Mouse (Mus musculus) heart, adult 2 months (tissue): ENCODE results near the gene Tcaf3. TPM values are rescaled to one million over a fixed set of nuclear protein-coding genes. Genes with fewer than 3 reads are reported as not detected.

Experiments
- DNase-seq, 2 experiments: peaks; one replicate each; pipeline ENCODE4 v3.0.0; 2021
- H3K27ac ChIP-seq: fragments of 200-600 bp; 2 replicates; pipeline ENCODE4 v1.8.1; 2022
- H3K27me3 ChIP-seq: fragments of 200-500 bp; 2 replicates; pipeline ENCODE4 v1.6.1; 2012; ENCODE audit warnings: mild to moderate bottlenecking, low read length, inconsistent platforms, mixed read lengths; ENCODE audit not compliant: control insufficient read depth, insufficient read depth
- H3K36me3 ChIP-seq: fragments of 200-500 bp; 2 replicates; pipeline ENCODE4 v1.6.1; 2012; ENCODE audit warnings: low read length, inconsistent platforms; ENCODE audit not compliant: control insufficient read depth, insufficient read depth
- H3K4me1 ChIP-seq: fragments of 200-500 bp; 2 replicates; pipeline ENCODE4 v1.6.1; 2011; ENCODE audit warnings: low read length; ENCODE audit not compliant: control insufficient read depth, insufficient read depth
- H3K4me3 ChIP-seq: fragments of 200-600 bp; 2 replicates; pipeline ENCODE4 v1.8.1; 2022
- H3K79me2 ChIP-seq: fragments of 200-500 bp; replicated peaks from 2 replicates; pipeline ENCODE4 v1.6.1; 2012; ENCODE audit warnings: mild to moderate bottlenecking, inconsistent platforms, low read length, moderate library complexity, mixed read lengths; ENCODE audit not compliant: control insufficient read depth, insufficient read depth
- H3K9ac ChIP-seq: fragments of 200-500 bp; 2 replicates; pipeline ENCODE4 v1.6.1; 2012; ENCODE audit warnings: low read depth, mild to moderate bottlenecking, control low read depth, inconsistent platforms, low read length, mixed read lengths
- CTCF ChIP-seq: fragments of 200-600 bp; IDR thresholded peaks from 2 replicates; pipeline ENCODE4 v1.8.1; 2022; ENCODE audit warnings: antibody characterized with exemption, mild to moderate bottlenecking, moderate library complexity
- EP300 ChIP-seq: fragments of 200-500 bp; IDR thresholded peaks from 2 replicates; pipeline ENCODE4 v1.6.1; 2011; ENCODE audit warnings: low read depth, low read length, control low read depth; ENCODE audit not compliant: insufficient read depth
- POLR2A ChIP-seq: fragments of 200-500 bp; IDR thresholded peaks from 2 replicates; pipeline ENCODE4 v1.6.1; 2011; ENCODE audit warnings: mild to moderate bottlenecking, low read depth, low read length, control low read depth; ENCODE audit not compliant: insufficient read depth
- whole genome bisulfite sequencing: fragments of 180-500 bp; shearing (Covaris S2); methylation state at CpG from one replicate; pipeline ENCODE4 v1.1.7; 2018; 5-methylcytosine and 5-hydroxymethylcytosine counted together
- intact Hi-C: fragments of 180-260 bp; cut with DNase I; formaldehyde crosslinking; loops from one replicate; pipeline ENCODE4 v1.15.1; 2025
- polyA plus RNA-seq: library from polyadenylated mRNA; depleted of rRNA; stranded (reverse); fragments of >200 nt; gene quantifications from 2 replicates; pipeline ENCODE4 v1.2.3, GENCODE M21; 2012; rRNA removed
- total RNA-seq, 2 experiments: library from RNA; stranded (reverse); gene quantifications; 2 replicates each; pipeline ENCODE4 v1.2.3; 2021

Tcaf3 gene
- total and polyA plus RNA-seq, 3 experiments, result not detected

DNA sequence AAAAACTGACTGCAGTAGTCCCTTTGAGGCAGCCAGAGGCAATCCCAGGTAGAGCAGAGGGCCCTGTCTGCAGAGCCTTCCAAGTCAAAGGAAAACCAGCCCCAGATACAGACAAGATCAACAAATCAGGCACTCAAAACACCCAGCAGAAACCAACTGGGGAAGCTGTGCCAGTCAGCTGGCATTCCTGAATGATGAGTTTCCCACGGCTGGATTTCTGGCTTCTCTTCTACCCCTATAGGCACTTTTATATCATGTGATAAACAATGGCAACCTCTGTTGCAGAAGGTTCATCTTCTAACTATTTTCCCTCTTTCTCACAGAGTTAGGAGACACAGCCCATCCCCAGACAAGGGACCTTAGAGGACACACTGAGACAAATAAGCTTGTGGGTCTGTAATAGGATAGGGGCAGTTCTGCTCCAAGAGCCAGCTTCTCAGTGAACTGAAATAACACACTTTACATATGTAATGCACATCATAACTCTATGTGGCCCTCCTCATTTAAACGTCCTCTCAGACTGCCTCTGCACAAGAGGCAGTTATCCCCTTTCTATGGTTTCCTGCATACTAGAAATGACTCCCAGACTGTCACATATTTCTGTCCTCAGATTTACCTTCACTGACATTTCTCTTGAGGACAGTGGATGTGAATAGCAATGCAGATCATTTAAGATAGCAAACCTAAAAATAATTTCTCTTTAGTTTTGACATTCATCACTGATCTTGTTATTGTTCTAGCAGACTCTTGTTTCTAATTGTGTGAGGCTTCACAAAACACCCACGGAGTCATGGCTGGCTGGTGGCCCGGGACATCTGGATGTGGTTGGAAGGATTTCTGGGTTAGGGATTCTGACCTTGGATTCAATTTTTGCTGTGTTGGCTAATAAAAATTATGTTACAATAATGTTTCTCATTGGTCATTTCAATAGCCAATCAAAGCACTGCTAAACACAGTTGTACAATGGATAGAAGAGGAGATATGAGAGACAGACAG, 55.2 kb downstream of the Tcaf3 start:
- DNase-seq, result peak; percentile 72 to 78
- H3K27me3 ChIP-seq, result no peaks in the 10 kb centered on the region
- peaks cover 6% of the 10 kb centered on the region for H3K36me3 ChIP-seq
- 22% methylated on average over 4 of the region's 4 CpGs for WGBS
- no peak overlapping the region for H3K9ac ChIP-seq
- H3K27ac ChIP-seq, result peak overlapping the region; percentile 40
- no peaks in the 10 kb centered on the region for H3K79me2 ChIP-seq
- TF ChIP-seq CTCF (no peak), POLR2A (no peak), EP300 (no peak; the same call in 1 of the 2 replicates)
- intact Hi-C loops, result loop anchor here (5.0 kb wide), 1 partner anchor 190 kb away; no protein-coding TSS in a partner anchor
- no peak overlapping the region for H3K4me3 ChIP-seq
- peaks cover 7% of the 10 kb centered on the region for H3K4me1 ChIP-seq

DNA sequence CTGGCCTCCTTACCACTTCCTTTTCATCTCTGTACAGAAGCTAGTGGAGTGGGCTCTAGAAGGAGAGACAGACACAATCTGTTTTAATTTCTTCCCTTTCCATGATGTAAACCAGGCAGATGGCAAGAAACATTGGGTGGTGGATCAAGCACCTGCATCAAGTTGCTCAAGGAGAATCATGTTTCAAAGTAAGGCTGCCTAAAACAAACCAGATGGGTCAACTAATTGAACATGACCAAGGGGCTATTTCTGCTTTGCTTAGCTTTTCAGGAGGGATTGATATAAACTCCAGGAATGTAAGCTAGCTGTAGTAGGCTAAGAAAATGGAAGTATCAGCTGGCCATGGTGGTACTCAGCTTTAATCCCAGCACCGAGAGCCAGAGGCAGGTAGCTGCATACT, 56.8 kb downstream of the Tcaf3 start:
- peaks cover 6% of the 10 kb centered on the region for H3K36me3 ChIP-seq
- no peak overlapping the region for H3K9ac ChIP-seq
- no peaks in the 10 kb centered on the region for H3K79me2 ChIP-seq
- WGBS, result 95% methylated on average over 1 of the region's 1 CpGs
- DNase-seq, result no peak
- no peaks in the 10 kb centered on the region for H3K27me3 ChIP-seq
- no peak for TF ChIP-seq POLR2A
- TF ChIP-seq CTCF, result no peak
- no peak overlapping the region for H3K4me3 ChIP-seq
- H3K27ac ChIP-seq, result no peak overlapping the region
- peaks cover 6% of the 10 kb centered on the region; the same call in 1 of the 2 replicates for H3K4me1 ChIP-seq
- intact Hi-C loops, result loop anchor here (5.0 kb wide), 1 partner anchor 188 kb away; no protein-coding TSS in a partner anchor

DNA sequence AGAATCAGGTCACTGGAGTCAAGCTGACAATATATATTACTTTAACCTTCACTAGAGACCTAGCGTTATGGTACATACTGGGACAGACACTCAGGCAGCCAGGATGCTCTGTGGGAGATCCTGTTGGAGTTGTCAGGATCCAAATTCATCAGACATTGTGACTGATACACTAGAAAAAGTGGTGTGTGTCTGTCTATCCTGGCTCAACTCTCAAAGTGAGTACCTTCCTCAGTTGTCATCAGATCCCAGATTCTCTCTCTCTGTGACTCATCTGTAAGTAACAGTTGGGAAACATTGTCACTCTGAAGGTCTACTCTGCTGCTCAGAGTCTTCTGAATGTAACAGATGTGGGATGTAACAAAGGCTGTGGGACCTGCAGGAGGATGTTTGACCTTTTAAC, 57.8 kb downstream of the Tcaf3 start:
- Histone ChIP-seq H3K4me1 (peaks cover 6% of the 10 kb centered on the region; the same call in 1 of the 2 replicates), H3K79me2 (no peaks in the 10 kb centered on the region), H3K27me3 (no peaks in the 10 kb centered on the region), H3K9ac (no peak overlapping the region), H3K27ac (no peak overlapping the region), H3K36me3 (peaks cover 4% of the 10 kb centered on the region), H3K4me3 (no peak overlapping the region)
- DNase-seq, result no peak
- 87% methylated on average over 1 of the region's 1 CpGs for WGBS
- intact Hi-C loops, result loop anchor here (5.0 kb wide), 1 partner anchor 187 kb away; no protein-coding TSS in a partner anchor
- no peak for TF ChIP-seq POLR2A
- no peak for TF ChIP-seq EP300
- no peak for TF ChIP-seq CTCF

Other genes starting within 250 kb of the Tcaf3 start
- 10 to 100 TPM; 45.8 to 60.2 TPM for gene Zyx, start 248.1 kb downstream of the Tcaf3 start, total RNA-seq
- gene Zyx, start 248.1 kb downstream of the Tcaf3 start, polyA plus RNA-seq, result 77.7 and 110 TPM in 2 replicates
- gene Epha1, start 224.4 kb downstream of the Tcaf3 start, total RNA-seq, result under 1 TPM; 0.14 to 0.16 TPM
- 0.50 and 0.94 TPM in 2 replicates for gene Epha1, start 224.4 kb downstream of the Tcaf3 start, polyA plus RNA-seq
- not detected for gene Tas2r143, start 197.5 kb downstream of the Tcaf3 start, total RNA-seq
- gene Tas2r143, start 197.5 kb downstream of the Tcaf3 start, polyA plus RNA-seq, result 0.20 and 0.29 TPM in 2 replicates
- gene Tas2r135, start 192.3 kb downstream of the Tcaf3 start, total RNA-seq, result under 1 TPM in 1 of 2 experiments, not detected in 1; 0.27 TPM
- gene Tas2r135, start 192.3 kb downstream of the Tcaf3 start, polyA plus RNA-seq, result not detected in 2 replicates
- gene Tas2r126, start 163.2 kb downstream of the Tcaf3 start, total RNA-seq, result not detected
- gene Tas2r126, start 163.2 kb downstream of the Tcaf3 start, polyA plus RNA-seq, result not detected in 2 replicates
- gene Olfr458, start 132.5 kb downstream of the Tcaf3 start, total RNA-seq, result not detected
- not detected in 2 replicates for gene Olfr458, start 132.5 kb downstream of the Tcaf3 start, polyA plus RNA-seq
- not detected for gene Olfr457, start 121.4 kb downstream of the Tcaf3 start, total RNA-seq
- not detected in 2 replicates for gene Olfr457, start 121.4 kb downstream of the Tcaf3 start, polyA plus RNA-seq
- gene Olfr456, start 110.5 kb downstream of the Tcaf3 start, total RNA-seq, result not detected
- gene Olfr456, start 110.5 kb downstream of the Tcaf3 start, polyA plus RNA-seq, result not detected in 2 replicates
- not detected for gene Olfr455, start 50.1 kb downstream of the Tcaf3 start, total RNA-seq
- gene Olfr455, start 50.1 kb downstream of the Tcaf3 start, polyA plus RNA-seq, result not detected in 2 replicates
- gene Tcaf2, start 47.6 kb upstream of the Tcaf3 start, total RNA-seq, result 1 to 10 TPM; 2.7 to 3.6 TPM
- 1.1 TPM in 2 replicates for gene Tcaf2, start 47.6 kb upstream of the Tcaf3 start, polyA plus RNA-seq
- 10 to 100 TPM; 10.3 to 12.4 TPM for gene Tcaf1, start 112.4 kb upstream of the Tcaf3 start, total RNA-seq
- 8.0 and 12.5 TPM in 2 replicates for gene Tcaf1, start 112.4 kb upstream of the Tcaf3 start, polyA plus RNA-seq
- gene Olfr453, start 141.7 kb upstream of the Tcaf3 start, total RNA-seq, result not detected
- gene Olfr453, start 141.7 kb upstream of the Tcaf3 start, polyA plus RNA-seq, result not detected in 2 replicates
- not detected for gene Olfr38, start 158.7 kb upstream of the Tcaf3 start, total RNA-seq
- not detected in 2 replicates for gene Olfr38, start 158.7 kb upstream of the Tcaf3 start, polyA plus RNA-seq
- gene Olfr452, start 187.4 kb upstream of the Tcaf3 start, total RNA-seq, result not detected
- gene Olfr452, start 187.4 kb upstream of the Tcaf3 start, polyA plus RNA-seq, result not detected in 2 replicates
- not detected for gene Olfr450, start 214.2 kb upstream of the Tcaf3 start, total RNA-seq
- not detected in 2 replicates for gene Olfr450, start 214.2 kb upstream of the Tcaf3 start, polyA plus RNA-seq
- gene Olfr449, start 236.7 kb upstream of the Tcaf3 start, total RNA-seq, result not detected
- gene Olfr449, start 236.7 kb upstream of the Tcaf3 start, polyA plus RNA-seq, result not detected in 2 replicates